32 mouse cellular contexts compared by ENCODE assay signal in genomic region chr3:82539951-82540350, GRCm38 (mm10). TPM values are rescaled to one million over a fixed set of nuclear protein-coding genes. Genes with fewer than 3 reads are reported as not detected.
"Had no signal": no experiment of that assay in that cellular context is flagged by ENCODE, and none has a peak within 500 bp of the region (broad histone marks: within the 10 kb centered on the region; RNA-seq: fewer than 3 reads in every experiment).

No protein-coding gene starts in this region.

- H3K27me3 ChIP-seq: heart, embryonic 12.5 days; hindbrain, embryonic 12.5 days; intestine, embryonic 15.5 days; kidney, embryonic 15.5 days; limb, embryonic 12.5 days; liver, embryonic 13.5 days; liver, embryonic 15.5 days had no signal

- H3K4me3 ChIP-seq: gastrocnemius, adult 2 months; heart, embryonic 10.5 days; heart, embryonic 12.5 days; hindbrain, embryonic 10.5 days; hindbrain, embryonic 12.5 days; intestine, embryonic 15.5 days; kidney, embryonic 15.5 days; left cerebral cortex, adult 2 months; limb, embryonic 10.5 days; limb, embryonic 12.5 days; liver, embryonic 13.5 days; liver, embryonic 15.5 days had no signal

- DNase-seq: gastrocnemius, adult 2 months; gastrocnemius, postnatal 10 days; gastrocnemius, postnatal 25 days; heart, adult 18-20 months; heart, postnatal 10 days; heart, postnatal 4 days; kidney, adult 11 months; kidney, adult 2 months; kidney, adult 9 months; kidney, postnatal 14 days; kidney, postnatal 36 days; liver; liver, embryonic 13.5 days; liver, postnatal 0 days had no signal

- H3K9ac ChIP-seq: heart, embryonic 12.5 days; hindbrain, embryonic 12.5 days; hindbrain, embryonic 14.5 days; intestine, embryonic 15.5 days; kidney, embryonic 15.5 days; limb, embryonic 12.5 days; liver, embryonic 13.5 days; liver, embryonic 15.5 days; liver, postnatal 0 days had no signal

- ATAC-seq: hindbrain, embryonic 16.5 days; inflammation-experienced regulatory T-cells, adult 6 months; intestine, embryonic 15.5 days; liver, postnatal 0 days had no signal

- H3K4me1 ChIP-seq: heart, embryonic 10.5 days; heart, embryonic 12.5 days; hindbrain, embryonic 10.5 days; hindbrain, embryonic 12.5 days; intestine, embryonic 15.5 days; kidney, embryonic 15.5 days; limb, embryonic 10.5 days; limb, embryonic 12.5 days; liver, embryonic 13.5 days; liver, embryonic 15.5 days had no signal

- H3K9me3 ChIP-seq: heart, embryonic 10.5 days; heart, embryonic 12.5 days; hindbrain, embryonic 10.5 days; hindbrain, embryonic 12.5 days; intestine, embryonic 15.5 days; kidney, embryonic 15.5 days; limb, embryonic 10.5 days; limb, embryonic 12.5 days; liver, embryonic 13.5 days; liver, embryonic 15.5 days had no signal

- H3K4me2 ChIP-seq: heart, embryonic 12.5 days; hindbrain, embryonic 12.5 days; hindbrain, embryonic 14.5 days; intestine, embryonic 15.5 days; kidney, embryonic 15.5 days; limb, embryonic 12.5 days; liver, embryonic 11.5 days; liver, embryonic 13.5 days; liver, embryonic 15.5 days had no signal

- H3K36me3 ChIP-seq: heart, embryonic 10.5 days; heart, embryonic 12.5 days; hindbrain, embryonic 10.5 days; hindbrain, embryonic 12.5 days; intestine, embryonic 15.5 days; kidney, embryonic 15.5 days; limb, embryonic 10.5 days; limb, embryonic 12.5 days; liver, embryonic 13.5 days; liver, embryonic 15.5 days had no signal

- H3K27ac ChIP-seq: gastrocnemius, adult 2 months; heart, embryonic 10.5 days; hindbrain, embryonic 10.5 days; hindbrain, embryonic 12.5 days; hindbrain, embryonic 14.5 days; intestine, embryonic 15.5 days; kidney, embryonic 15.5 days; kidney, postnatal 0 days; left cerebral cortex, adult 2 months; limb, embryonic 10.5 days; limb, embryonic 12.5 days; liver, embryonic 13.5 days; liver, embryonic 15.5 days had no signal

RNA-seq across cellular contexts. Expression of gene Npy2r, which starts 7.9 kb away (rescaled TPM):
- total RNA-seq: gastrocnemius, postnatal 25 days; granulocyte monocyte progenitor cell, adult 5-6 weeks; heart, adult 18-20 months; heart, adult 8-10 months; heart, postnatal 10 days; heart, postnatal 25 days; heart, postnatal 4 days had no signal
- polyA plus RNA-seq: heart, embryonic 12.5 days; inflammation-experienced regulatory T-cells, adult 6 months; limb, embryonic 10.5 days; liver, embryonic 13.5 days; liver, embryonic 15.5 days; liver, postnatal 0 days had no signal
